Mouse (Mus musculus): ENCODE measurements at regions not wholly inside any gene's neighbourhood (a gene's known extent, or its start where the extent isn't known, plus 50 kb on each side); places are given as distances from the start of the nearest gene placed in this dataset.
A peak's percentile ranks its signal among the peaks of the same experiment; 100 is the strongest.

- no peak for DNase-seq (ENCODE audit: low spot score in 2 of 2)
Measured at GRCm38 (mm10) chr8:103138136-103138535, 352.7 kb upstream of the Cdh11 start.

- no peak for DNase-seq (ENCODE audit: low spot score in 2 of 2)
Measured at GRCm38 (mm10) chr8:103144835-103145234, 359.4 kb upstream of the Cdh11 start.

GRCm38 (mm10) chr8:103148013-103148412 is 362.6 kb upstream of the Cdh11 start:
- no peak for DNase-seq (ENCODE audit: low spot score in 2 of 2)

GRCm38 (mm10) chr8:103148447-103148846 is 363.0 kb upstream of the Cdh11 start:
- DNase-seq (ENCODE audit: low spot score in 2 of 2): no peak

GRCm38 (mm10) chr8:103166623-103167316 is 381.3 kb upstream of the Cdh11 start:
- no peak for DNase-seq (ENCODE audit: low spot score in 2 of 2)

GRCm38 (mm10) chr8:103173313-103173712 is 387.9 kb upstream of the Cdh11 start:
- no peak for DNase-seq (ENCODE audit: low spot score in 2 of 2)

GRCm38 (mm10) chr8:103173803-103174429 is 388.5 kb upstream of the Cdh11 start:
- no peak for DNase-seq (ENCODE audit: low spot score in 2 of 2)

GRCm38 (mm10) chr8:103180661-103181060 is 395.2 kb upstream of the Cdh11 start:
- no peak for DNase-seq (ENCODE audit: low spot score in 2 of 2)

GRCm38 (mm10) chr8:103188720-103189498 is 403.5 kb upstream of the Cdh11 start:
- DNase-seq (ENCODE audit: low spot score in 2 of 2): no peak

- DNase-seq (ENCODE audit: low spot score in 2 of 2): no peak
Measured at GRCm38 (mm10) chr8:103198251-103198650, 412.8 kb upstream of the Cdh11 start.

- no peak for DNase-seq (ENCODE audit: low spot score in 2 of 2)
Measured at GRCm38 (mm10) chr8:103199696-103200615, 414.5 kb upstream of the Cdh11 start.

GRCm38 (mm10) chr8:103203710-103204109 is 418.3 kb upstream of the Cdh11 start:
- DNase-seq (ENCODE audit: low spot score in 2 of 2): no peak

GRCm38 (mm10) chr8:103214606-103215005 is 429.2 kb upstream of the Cdh11 start:
- DNase-seq (ENCODE audit: low spot score in 2 of 2): no peak

GRCm38 (mm10) chr8:103230741-103231475 is 445.5 kb upstream of the Cdh11 start:
- peak in 1 of 2 experiments; percentile 6 for DNase-seq (ENCODE audit: low spot score in 2 of 2)

GRCm38 (mm10) chr8:103234374-103234773 is 448.9 kb upstream of the Cdh11 start:
- no peak for DNase-seq (ENCODE audit: low spot score in 2 of 2)

GRCm38 (mm10) chr8:103235614-103236013 is 450.2 kb upstream of the Cdh11 start:
- no peak for DNase-seq (ENCODE audit: low spot score in 2 of 2)

GRCm38 (mm10) chr8:103238456-103238970 is 453.1 kb upstream of the Cdh11 start:
- DNase-seq (ENCODE audit: low spot score in 2 of 2): no peak

- DNase-seq (ENCODE audit: low spot score in 2 of 2): no peak
Measured at GRCm38 (mm10) chr8:103244169-103244568, 458.7 kb upstream of the Cdh11 start.

- no peak for DNase-seq (ENCODE audit: low spot score in 2 of 2)
Measured at GRCm38 (mm10) chr8:103244658-103245057, 459.2 kb upstream of the Cdh11 start.

GRCm38 (mm10) chr8:103245864-103246263 is 460.4 kb upstream of the Cdh11 start:
- no peak for DNase-seq (ENCODE audit: low spot score in 2 of 2)
